Mouse (Mus musculus): ENCODE results near the gene Pdhb. TPM values are rescaled to one million over a fixed set of nuclear protein-coding genes. Genes with fewer than 3 reads are reported as not detected.
A peak's percentile ranks its signal among the peaks of the same experiment; 100 is the strongest.

Gene Pdhb
- polyA plus RNA-seq, 1 experiment = not detected

- no peak for TF ChIP-seq CTCF (IDR thresholded peaks at IDR 0.05; ENCODE audit: insufficient read depth, low read depth, low read length)
- no peak for TF ChIP-seq POLR2A (IDR thresholded peaks at IDR 0.05; ENCODE audit: insufficient read depth, low read depth, low read length)
- 71% methylated on average over 3 of the region's 3 CpGs for WGBS
These were observed 18.8 kb downstream of the Pdhb start for GRCm38 (mm10) chr14:8154072-8154471.

GRCm38 (mm10) chr14:8151757-8152156, 21.1 kb downstream of the Pdhb start:
- WGBS = 75% methylated on average over 5 of the region's 5 CpGs
- Histone ChIP-seq H3K4me1 (ENCODE audit: control insufficient read depth, insufficient read depth, low read length) (peaks cover 8% of the 10 kb centered on the region), H3K4me3 (ENCODE audit: insufficient read depth, low read depth, low read length) (no peak overlapping the region), H3K27ac (ENCODE audit: insufficient read depth, low read depth, low read length) (no peak overlapping the region)
- TF ChIP-seq POLR2A (IDR thresholded peaks at IDR 0.05; ENCODE audit: insufficient read depth, low read depth, low read length) (no peak), CTCF (IDR thresholded peaks at IDR 0.05; ENCODE audit: insufficient read depth, low read depth, low read length) (no peak)

More at GRCm38 (mm10) chr14:8154072-8154471, 18.8 kb downstream of the Pdhb start:
- peaks cover 6% of the 10 kb centered on the region for H3K4me1 ChIP-seq (ENCODE audit: control insufficient read depth, insufficient read depth, low read length)
- no peak overlapping the region for H3K27ac ChIP-seq (ENCODE audit: insufficient read depth, low read depth, low read length)
- H3K4me3 ChIP-seq (ENCODE audit: insufficient read depth, low read depth, low read length) = no peak overlapping the region

- TF ChIP-seq CTCF (IDR thresholded peaks at IDR 0.05; ENCODE audit: insufficient read depth, low read depth, low read length) (no peak), POLR2A (IDR thresholded peaks at IDR 0.05; ENCODE audit: insufficient read depth, low read depth, low read length) (no peak)
- no peak overlapping the region for H3K4me3 ChIP-seq (ENCODE audit: insufficient read depth, low read depth, low read length)
- peaks cover 6% of the 10 kb centered on the region for H3K4me1 ChIP-seq (ENCODE audit: control insufficient read depth, insufficient read depth, low read length)
- 58% methylated on average over 8 of the region's 8 CpGs for WGBS
- 0 out of 2 replicates have a peak overlapping the region, but pooled peaks have one; percentile 15 for H3K27ac ChIP-seq (ENCODE audit: insufficient read depth, low read depth, low read length)
These were observed 24.0 kb downstream of the Pdhb start for GRCm38 (mm10) chr14:8148842-8149241.

GRCm38 (mm10) chr14:8146611-8147223, 26.1 kb downstream of the Pdhb start:
- Histone ChIP-seq H3K27ac (ENCODE audit: insufficient read depth, low read depth, low read length) (no peak overlapping the region), H3K4me1 (ENCODE audit: control insufficient read depth, insufficient read depth, low read length) (peaks cover 6% of the 10 kb centered on the region), H3K4me3 (ENCODE audit: insufficient read depth, low read depth, low read length) (no peak overlapping the region)
- TF ChIP-seq POLR2A (IDR thresholded peaks at IDR 0.05; ENCODE audit: insufficient read depth, low read depth, low read length) (no peak), CTCF (IDR thresholded peaks at IDR 0.05; ENCODE audit: insufficient read depth, low read depth, low read length) (no peak)
- 87% methylated on average over 11 of the region's 11 CpGs for WGBS

- Histone ChIP-seq H3K4me3 (ENCODE audit: insufficient read depth, low read depth, low read length) (no peak overlapping the region), H3K4me1 (ENCODE audit: control insufficient read depth, insufficient read depth, low read length) (peaks cover 3% of the 10 kb centered on the region), H3K27ac (ENCODE audit: insufficient read depth, low read depth, low read length) (no peak overlapping the region)
- 85% methylated on average over 13 of the region's 13 CpGs for WGBS
- no peak for TF ChIP-seq CTCF (IDR thresholded peaks at IDR 0.05; ENCODE audit: insufficient read depth, low read depth, low read length)
- no peak for TF ChIP-seq POLR2A (IDR thresholded peaks at IDR 0.05; ENCODE audit: insufficient read depth, low read depth, low read length)
These were observed 26.9 kb downstream of the Pdhb start for GRCm38 (mm10) chr14:8145594-8146558.

- no peak overlapping the region for H3K4me3 ChIP-seq (ENCODE audit: insufficient read depth, low read depth, low read length)
- no peak overlapping the region for H3K27ac ChIP-seq (ENCODE audit: insufficient read depth, low read depth, low read length)
- H3K4me1 ChIP-seq (ENCODE audit: control insufficient read depth, insufficient read depth, low read length) = no peaks in the 10 kb centered on the region
- no peak for TF ChIP-seq POLR2A (IDR thresholded peaks at IDR 0.05; ENCODE audit: insufficient read depth, low read depth, low read length)
- TF ChIP-seq CTCF (IDR thresholded peaks at IDR 0.05; ENCODE audit: insufficient read depth, low read depth, low read length) = no peak
- WGBS = 82% methylated on average over 2 of the region's 2 CpGs
These were observed 31.7 kb downstream of the Pdhb start for GRCm38 (mm10) chr14:8141131-8141530.

GRCm38 (mm10) chr14:8139724-8140710, 32.8 kb downstream of the Pdhb start:
- Histone ChIP-seq H3K4me1 (ENCODE audit: control insufficient read depth, insufficient read depth, low read length) (peaks cover 2% of the 10 kb centered on the region; the same call in 1 of the 2 replicates), H3K4me3 (ENCODE audit: insufficient read depth, low read depth, low read length) (no peak overlapping the region), H3K27ac (ENCODE audit: insufficient read depth, low read depth, low read length) (no peak overlapping the region)
- WGBS = 56% methylated on average over 23 of the region's 23 CpGs
- TF ChIP-seq CTCF (IDR thresholded peaks at IDR 0.05; ENCODE audit: insufficient read depth, low read depth, low read length) (no peak), POLR2A (IDR thresholded peaks at IDR 0.05; ENCODE audit: insufficient read depth, low read depth, low read length) (no peak)

- 26% methylated on average over 3 of the region's 3 CpGs for WGBS
- Histone ChIP-seq H3K4me1 (ENCODE audit: control insufficient read depth, insufficient read depth, low read length) (peaks cover 21% of the 10 kb centered on the region), H3K27ac (ENCODE audit: insufficient read depth, low read depth, low read length) (0 out of 2 replicates have a peak overlapping the region, but pooled peaks have one; percentile 26), H3K4me3 (ENCODE audit: insufficient read depth, low read depth, low read length) (no peak overlapping the region)
- no peak for TF ChIP-seq CTCF (IDR thresholded peaks at IDR 0.05; ENCODE audit: insufficient read depth, low read depth, low read length)
These were observed 37.7 kb downstream of the Pdhb start for GRCm38 (mm10) chr14:8135130-8135529.
